Mouse (Mus musculus) midbrain, embryonic 16.5 days (tissue): ENCODE measurements at regions not wholly inside any gene's neighbourhood (a gene's known extent, or its start where the extent isn't known, plus 50 kb on each side); places are given as distances from the start of the nearest gene placed in this dataset.
A peak's percentile ranks its signal among the peaks of the same experiment; 100 is the strongest.

Experiments
- ATAC-seq: fragments of 200-750 bp; cut with Nextera tagmentation; 2 replicates; pipeline ENCODE4 v1.8.0; 2017; ENCODE audit warnings: moderate TSS enrichment
- H3K27ac ChIP-seq: fragments of 300-500 bp; sonication (generic); 2 replicates; pipeline ENCODE4 v1.5.1; 2014; ENCODE audit warnings: mild to moderate bottlenecking, low read length, mixed read lengths
- H3K27me3 ChIP-seq: fragments of 300-500 bp; sonication (generic); 2 replicates; pipeline ENCODE4 v1.6.1; 2014; ENCODE audit warnings: low read depth, low read length, mixed read lengths; ENCODE audit not compliant: control insufficient read depth, insufficient read depth
- H3K36me3 ChIP-seq: fragments of 300-500 bp; sonication (generic); 2 replicates; pipeline ENCODE4 v1.6.1; 2014; ENCODE audit warnings: mild to moderate bottlenecking, low read length, moderate library complexity, mixed read lengths; ENCODE audit not compliant: control insufficient read depth, insufficient read depth
- H3K4me1 ChIP-seq: fragments of 300-500 bp; sonication (generic); 2 replicates; pipeline ENCODE4 v1.6.1; 2014; ENCODE audit warnings: mild to moderate bottlenecking, low read length, mixed read lengths; ENCODE audit not compliant: control insufficient read depth, insufficient read depth
- H3K4me2 ChIP-seq: fragments of 300-500 bp; sonication (generic); 2 replicates; pipeline ENCODE4 v1.6.1; 2014; ENCODE audit warnings: mild to moderate bottlenecking, low read length, mixed read lengths
- H3K4me3 ChIP-seq: fragments of 300-500 bp; sonication (generic); 2 replicates; pipeline ENCODE4 v1.5.1; 2014; ENCODE audit warnings: low read depth, mild to moderate bottlenecking, low read length, moderate library complexity, mixed read lengths
- H3K9ac ChIP-seq: fragments of 300-500 bp; sonication (generic); 2 replicates; pipeline ENCODE4 v1.6.1; 2014; ENCODE audit warnings: low read depth, low read length, mixed read lengths
- H3K9me3 ChIP-seq: fragments of 300-500 bp; sonication (generic); replicated peaks from 2 replicates; pipeline ENCODE4 v1.6.1; 2014; ENCODE audit warnings: mild to moderate bottlenecking, low read length, mixed read lengths; ENCODE audit not compliant: control insufficient read depth, poor library complexity, severe bottlenecking
- WGBS: fragments of 180-500 bp; shearing (Covaris S2); extraction: QIAGEN DNeasy Blood & Tissue Kit; methylation state at CpG from one replicate; pipeline ENCODE4 v1.1.7; 2014; 5-methylcytosine and 5-hydroxymethylcytosine counted together

DNA sequence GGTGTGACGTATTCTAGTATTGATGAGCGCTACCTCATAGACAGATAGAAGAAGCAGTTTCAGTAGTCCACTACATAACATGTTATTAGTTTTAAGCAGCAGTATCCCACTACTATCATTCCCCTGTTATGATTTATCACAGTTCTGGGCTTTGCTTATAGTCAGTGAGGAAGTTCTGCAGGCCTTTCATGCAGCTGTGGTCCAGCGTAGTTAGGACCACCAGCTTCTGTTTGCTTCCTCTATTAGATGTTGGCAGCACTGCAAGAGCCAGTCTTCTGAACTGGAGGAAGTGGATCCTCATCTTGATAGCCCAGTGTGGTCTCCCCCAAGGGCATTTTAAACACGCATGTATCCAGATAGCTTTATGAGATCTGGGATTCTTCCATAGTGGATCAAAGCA is 147.4 kb upstream of the Trib2 start:
- Histone ChIP-seq H3K4me3 (no peak overlapping the region), H3K36me3 (no peaks in the 10 kb centered on the region), H3K4me2 (no peak overlapping the region), H3K4me1 (no peaks in the 10 kb centered on the region), H3K27me3 (no peaks in the 10 kb centered on the region), H3K9ac (no peak overlapping the region), H3K9me3 (no peaks in the 10 kb centered on the region), H3K27ac (no peak overlapping the region)
- ATAC-seq: no peak
- WGBS: 87% methylated on average over 4 of the region's 4 CpGs

DNA sequence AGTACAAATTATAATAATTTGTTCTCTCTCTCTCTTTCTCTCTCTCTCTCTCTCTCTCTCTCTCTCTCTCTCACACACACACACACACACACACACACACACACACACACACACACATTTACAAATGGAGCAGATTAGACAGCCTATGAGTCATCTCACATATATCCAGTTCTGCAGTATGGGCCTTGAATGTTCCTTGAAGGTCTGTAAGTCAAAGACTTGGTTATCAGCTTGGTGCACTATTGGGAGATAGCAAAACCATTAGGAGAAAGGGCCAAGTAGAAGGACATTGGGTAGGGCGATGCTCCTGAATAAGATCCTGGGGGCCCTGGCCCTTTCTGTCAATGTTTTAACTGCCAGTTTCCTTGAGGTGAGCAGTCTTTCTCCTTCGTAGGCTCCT is 145.1 kb upstream of the Trib2 start:
- Histone ChIP-seq H3K36me3 (no peaks in the 10 kb centered on the region), H3K4me3 (no peak overlapping the region), H3K4me1 (no peaks in the 10 kb centered on the region), H3K27ac (no peak overlapping the region), H3K27me3 (no peaks in the 10 kb centered on the region), H3K4me2 (no peak overlapping the region), H3K9me3 (no peaks in the 10 kb centered on the region), H3K9ac (no peak overlapping the region)
- no peak for ATAC-seq
- WGBS: 89% methylated on average over 2 of the region's 2 CpGs

- Histone ChIP-seq H3K27ac (no peak overlapping the region), H3K36me3 (no peaks in the 10 kb centered on the region), H3K9ac (no peak overlapping the region), H3K9me3 (no peaks in the 10 kb centered on the region), H3K27me3 (no peaks in the 10 kb centered on the region), H3K4me3 (no peak overlapping the region), H3K4me1 (no peaks in the 10 kb centered on the region), H3K4me2 (no peak overlapping the region)
- ATAC-seq: peak; percentile 56; the same call in 1 of the 2 replicates
- 30% methylated on average over 8 of the region's 8 CpGs for WGBS
Observed at GRCm38 (mm10) chr12:15937443-15938237, 120.9 kb upstream of the Trib2 start.

DNA sequence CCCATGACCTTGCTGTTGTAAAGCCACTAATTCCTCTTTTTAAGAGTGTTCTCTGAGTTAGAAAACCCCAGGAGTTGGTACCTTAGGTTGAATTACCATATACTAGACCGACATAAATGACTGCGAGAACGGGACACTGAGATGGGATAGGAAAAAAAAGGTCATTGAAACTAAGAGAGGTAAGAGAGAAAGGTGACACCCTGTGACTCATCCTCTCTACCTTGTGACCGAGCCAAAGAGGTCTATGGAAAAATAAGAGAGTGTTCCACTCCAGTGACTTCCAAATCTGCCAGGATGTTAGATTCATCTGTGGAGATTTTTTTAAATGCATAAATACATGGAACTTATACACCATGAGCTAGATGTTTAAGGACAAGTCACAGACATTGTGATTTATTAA is 115.3 kb upstream of the Trib2 start:
- H3K4me2 ChIP-seq: no peak overlapping the region
- no peaks in the 10 kb centered on the region for H3K36me3 ChIP-seq
- no peak overlapping the region for H3K9ac ChIP-seq
- no peaks in the 10 kb centered on the region for H3K9me3 ChIP-seq
- no peak overlapping the region for H3K4me3 ChIP-seq
- 90% methylated on average over 4 of the region's 4 CpGs for WGBS
- H3K27ac ChIP-seq: no peak overlapping the region
- no peak for ATAC-seq
- H3K27me3 ChIP-seq: no peaks in the 10 kb centered on the region
- no peaks in the 10 kb centered on the region for H3K4me1 ChIP-seq

DNA sequence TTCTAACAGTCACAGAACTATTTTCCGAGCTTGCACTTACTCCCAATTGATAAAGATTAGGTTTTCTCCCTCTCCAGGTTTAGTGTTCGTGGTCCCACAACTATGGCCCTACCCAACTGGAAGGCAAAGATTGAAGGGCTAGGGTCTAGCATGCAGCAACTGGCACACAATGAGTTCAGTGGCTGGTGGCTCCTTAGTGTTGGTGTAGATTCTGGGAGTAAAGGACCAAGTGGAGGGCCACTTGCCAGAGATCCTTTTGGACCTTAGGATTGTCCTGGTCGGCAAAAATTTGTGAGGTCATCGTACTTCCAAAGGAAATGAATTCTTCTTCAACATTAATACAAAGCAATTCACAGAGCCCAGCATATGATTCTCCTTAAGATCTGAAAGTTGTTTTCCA is 114.8 kb upstream of the Trib2 start:
- H3K27ac ChIP-seq: no peak overlapping the region
- ATAC-seq: no peak

GRCm38 (mm10) chr12:15930155-15930554 is 113.4 kb upstream of the Trib2 start:
- H3K4me2 ChIP-seq: no peak overlapping the region
- no peak overlapping the region for H3K4me3 ChIP-seq
- no peaks in the 10 kb centered on the region for H3K27me3 ChIP-seq
- no peaks in the 10 kb centered on the region for H3K9me3 ChIP-seq
- no peak for ATAC-seq
- no peak overlapping the region for H3K27ac ChIP-seq
- no peaks in the 10 kb centered on the region for H3K36me3 ChIP-seq
- H3K9ac ChIP-seq: no peak overlapping the region
- H3K4me1 ChIP-seq: no peaks in the 10 kb centered on the region
- WGBS: 98% methylated on average over 3 of the region's 3 CpGs

More for the DNA sequence above, 114.8 kb upstream of the Trib2 start:
- Histone ChIP-seq H3K4me3 (no peak overlapping the region), H3K9me3 (no peaks in the 10 kb centered on the region), H3K4me1 (no peaks in the 10 kb centered on the region), H3K4me2 (no peak overlapping the region), H3K27me3 (no peaks in the 10 kb centered on the region), H3K9ac (no peak overlapping the region), H3K36me3 (no peaks in the 10 kb centered on the region)
- 90% methylated on average over 4 of the region's 4 CpGs for WGBS

DNA sequence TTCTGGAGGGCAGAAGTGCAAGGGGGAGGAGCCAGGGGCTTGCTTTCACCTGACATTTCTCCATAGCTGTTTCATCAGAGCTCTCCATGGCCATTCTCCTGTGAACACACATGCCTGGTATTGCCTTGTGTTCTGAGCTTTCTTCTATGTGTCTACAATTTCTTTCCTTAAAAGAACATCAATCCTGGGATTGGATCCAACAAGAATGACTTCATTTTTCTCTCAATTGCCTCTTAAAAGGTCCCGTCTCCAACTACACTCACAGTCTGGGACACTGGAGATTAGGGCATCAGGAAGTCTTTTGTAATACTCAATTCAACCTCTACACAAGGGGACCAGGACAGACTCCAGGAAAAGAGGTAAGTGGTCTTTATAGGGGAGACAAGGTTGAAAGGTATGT is 112.8 kb upstream of the Trib2 start:
- no peak overlapping the region for H3K9ac ChIP-seq
- ATAC-seq: no peak
- WGBS: 76% methylated on average over 1 of the region's 1 CpGs

DNA sequence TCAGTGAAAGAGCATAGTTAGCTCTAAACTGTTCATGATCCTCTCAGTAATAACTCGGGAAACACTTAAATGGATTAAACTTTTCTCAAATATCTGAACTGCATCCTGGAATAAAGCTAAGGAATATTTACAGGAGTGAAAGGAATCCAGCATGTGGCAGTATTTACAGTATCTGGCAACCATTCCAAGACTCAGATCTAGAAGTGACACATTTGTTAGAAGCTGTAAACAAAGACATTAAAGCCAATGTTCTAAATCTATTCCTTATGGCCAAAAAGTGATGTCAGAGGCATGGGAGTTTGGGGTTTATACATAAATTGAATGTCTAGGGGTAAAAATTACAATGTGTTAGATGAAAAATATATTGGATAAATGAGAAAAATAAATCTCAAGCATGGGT is 101.6 kb upstream of the Trib2 start:
- no peaks in the 10 kb centered on the region for H3K4me1 ChIP-seq

More for the DNA sequence above, 112.8 kb upstream of the Trib2 start:
- H3K4me3 ChIP-seq: no peak overlapping the region
- H3K36me3 ChIP-seq: no peaks in the 10 kb centered on the region
- H3K4me1 ChIP-seq: no peaks in the 10 kb centered on the region
- H3K27ac ChIP-seq: no peak overlapping the region
- no peaks in the 10 kb centered on the region for H3K27me3 ChIP-seq
- H3K9me3 ChIP-seq: no peaks in the 10 kb centered on the region
- no peak overlapping the region for H3K4me2 ChIP-seq

DNA sequence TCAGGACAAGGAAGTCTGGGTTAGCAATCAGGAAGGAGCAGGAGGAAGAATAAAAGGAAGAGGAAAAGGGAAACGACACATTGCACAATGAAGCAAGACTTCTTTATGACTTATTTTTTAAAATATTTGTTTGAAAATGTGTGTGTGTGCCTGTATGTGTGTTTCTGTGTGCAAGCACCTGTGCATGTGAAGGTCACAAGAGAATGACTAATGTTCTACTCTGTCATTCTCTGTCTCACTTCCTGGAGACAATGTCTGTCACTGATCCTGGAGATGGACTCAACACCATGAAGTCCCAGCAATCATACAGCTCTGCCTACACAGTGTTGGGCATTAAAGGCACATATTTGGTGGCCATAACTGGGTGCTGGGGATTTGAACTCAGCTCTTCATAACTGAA is 96.2 kb upstream of the Trib2 start:
- no peak for ATAC-seq
- no peak overlapping the region for H3K4me3 ChIP-seq
- H3K4me1 ChIP-seq: no peaks in the 10 kb centered on the region
- H3K9ac ChIP-seq: no peak overlapping the region
- no peaks in the 10 kb centered on the region for H3K9me3 ChIP-seq
- H3K36me3 ChIP-seq: no peaks in the 10 kb centered on the region
- WGBS: 88% methylated on average over 1 of the region's 1 CpGs
- no peak overlapping the region for H3K27ac ChIP-seq
- H3K4me2 ChIP-seq: no peak overlapping the region
- H3K27me3 ChIP-seq: no peaks in the 10 kb centered on the region

More for the DNA sequence above, 101.6 kb upstream of the Trib2 start:
- H3K27ac ChIP-seq: no peak overlapping the region
- no peak overlapping the region for H3K4me2 ChIP-seq
- no peak overlapping the region for H3K9ac ChIP-seq
- no peaks in the 10 kb centered on the region for H3K9me3 ChIP-seq
- no peak for ATAC-seq
- 81% methylated on average over 1 of the region's 1 CpGs for WGBS
- H3K36me3 ChIP-seq: no peaks in the 10 kb centered on the region
- H3K27me3 ChIP-seq: no peaks in the 10 kb centered on the region
- H3K4me3 ChIP-seq: no peak overlapping the region
